Mouse (Mus musculus) ovary, adult 2 months (tissue): ENCODE measurements around the gene Gm29110. TPM values are rescaled to one million over a fixed set of nuclear protein-coding genes. Genes with fewer than 3 reads are reported as not detected.

ENCODE experiments used
- polyA plus RNA-seq: library from polyadenylated mRNA; depleted of rRNA; stranded (reverse); fragments of >200 nt; gene quantifications from 2 replicates; pipeline ENCODE4 v1.2.3, GENCODE M21; 2012; rRNA removed

The Gm29110 gene
- not detected in 2 replicates for polyA plus RNA-seq

GRCm38 (mm10) chrY:74470231-74470630 lies at the start of gene Gm29110:
Gene Gm29110, plus strand, starts transcription at chrY:74470531.

Other genes starting within 250 kb of the Gm29110 start
- gene Gm21913, start 153.4 kb downstream of the Gm29110 start, polyA plus RNA-seq, result not detected in 2 replicates